Mouse (Mus musculus) brown adipose tissue, adult 24 weeks (tissue): ENCODE data around the gene Hrc. TPM values are rescaled to one million over a fixed set of nuclear protein-coding genes. Genes with fewer than 3 reads are reported as not detected.

Source experiments
- H3K27ac ChIP-seq: fragments of 200-500 bp; replicated peaks from 2 replicates; pipeline ENCODE4 v1.5.1; 2012; ENCODE audit warnings: low read depth, mild to moderate bottlenecking, low read length
- H3K4me1 ChIP-seq: fragments of 200-500 bp; 2 replicates; pipeline ENCODE4 v1.6.1; 2012; ENCODE audit warnings: low read length, mixed read lengths; ENCODE audit not compliant: control insufficient read depth, insufficient read depth, insufficient read length
- H3K4me3 ChIP-seq: fragments of 200-500 bp; 2 replicates; pipeline ENCODE4 v1.5.1; 2012; ENCODE audit warnings: low read depth, mild to moderate bottlenecking, low read length, moderate library complexity; ENCODE audit not compliant: insufficient read depth
- polyA plus RNA-seq: library from polyadenylated mRNA; stranded (reverse); fragments of >200 nt; gene quantifications from 2 replicates; pipeline ENCODE4 v1.2.4, GENCODE M21; 2012; ENCODE audit not compliant: missing spikeins, insufficient read depth, insufficient read length

Gene Hrc
- polyA plus RNA-seq, 1 experiment: 8.1 TPM

GRCm38 (mm10) chr7:45367020-45367880 is 32.2 kb downstream of the Hrc start:
- peaks cover 4% of the 10 kb centered on the region; the same call in 1 of the 2 replicates for H3K4me1 ChIP-seq
- H3K4me3 ChIP-seq: peak overlapping the region; percentile 85
- no peak overlapping the region for H3K27ac ChIP-seq

DNA sequence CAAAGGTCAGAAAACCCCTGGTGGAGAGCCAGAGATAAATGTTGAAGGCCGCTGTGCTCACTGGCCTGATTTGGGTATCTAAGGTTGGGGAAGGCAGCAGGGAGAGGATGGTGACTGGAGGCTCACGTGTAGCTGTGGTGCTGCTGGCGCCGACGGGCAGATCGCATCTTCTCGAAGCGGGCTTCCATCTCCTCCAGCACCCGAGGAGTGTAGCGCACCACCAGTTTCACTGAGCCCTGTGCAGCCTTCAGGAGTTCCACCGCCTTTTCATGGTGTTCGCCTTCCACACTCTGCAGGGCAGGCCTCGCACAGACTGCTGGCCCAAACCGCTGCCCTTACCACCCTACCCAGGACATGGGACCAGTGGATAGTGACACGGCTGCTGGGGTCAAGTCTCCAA is 33.1 kb downstream of the Hrc start:
- Histone ChIP-seq H3K27ac (no peak overlapping the region), H3K4me3 (no peak overlapping the region), H3K4me1 (peaks cover 4% of the 10 kb centered on the region; the same call in 1 of the 2 replicates)

DNA sequence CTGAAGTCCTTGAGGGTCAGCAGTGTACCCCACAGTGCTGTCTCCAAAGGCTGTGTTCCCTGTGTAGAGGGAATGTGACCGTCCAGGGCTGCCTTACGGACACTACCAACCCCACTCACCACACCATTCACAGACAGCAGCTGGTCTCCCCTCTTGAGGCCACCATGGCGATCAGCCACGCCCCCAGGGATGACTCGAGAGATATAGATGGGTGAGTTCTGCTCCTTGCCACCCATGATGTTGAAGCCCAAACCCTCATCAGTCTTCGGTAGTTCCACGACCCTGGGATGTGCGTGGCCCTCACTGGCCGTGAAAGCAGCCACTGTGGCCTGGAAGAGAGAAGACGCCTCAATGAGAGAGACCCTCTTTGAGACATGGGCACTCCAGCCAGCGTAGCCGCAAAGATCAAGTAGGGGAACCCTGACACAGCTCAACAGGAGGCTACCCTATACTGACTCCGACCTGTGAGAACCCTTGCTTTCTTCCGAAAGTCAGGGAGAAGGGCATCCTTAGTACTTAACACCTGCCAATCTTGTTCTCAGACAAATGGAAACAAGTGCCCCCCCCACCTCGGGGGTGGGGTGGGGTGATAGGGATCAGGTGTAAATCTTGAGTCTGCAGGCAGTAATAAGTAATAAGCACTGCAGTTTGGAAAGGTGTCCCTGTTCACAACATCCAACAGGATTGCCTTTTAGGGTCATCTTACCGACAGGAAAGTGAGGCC is 34.1 kb downstream of the Hrc start:
- Histone ChIP-seq H3K4me1 (peaks cover 4% of the 10 kb centered on the region; the same call in 1 of the 2 replicates), H3K27ac (no peak overlapping the region), H3K4me3 (no peak overlapping the region)

- Histone ChIP-seq H3K4me3 (peak overlapping the region; percentile 56), H3K27ac (no peak overlapping the region), H3K4me1 (peaks cover 4% of the 10 kb centered on the region; the same call in 1 of the 2 replicates)
Measured at GRCm38 (mm10) chr7:45369836-45370474, 34.9 kb downstream of the Hrc start.

DNA sequence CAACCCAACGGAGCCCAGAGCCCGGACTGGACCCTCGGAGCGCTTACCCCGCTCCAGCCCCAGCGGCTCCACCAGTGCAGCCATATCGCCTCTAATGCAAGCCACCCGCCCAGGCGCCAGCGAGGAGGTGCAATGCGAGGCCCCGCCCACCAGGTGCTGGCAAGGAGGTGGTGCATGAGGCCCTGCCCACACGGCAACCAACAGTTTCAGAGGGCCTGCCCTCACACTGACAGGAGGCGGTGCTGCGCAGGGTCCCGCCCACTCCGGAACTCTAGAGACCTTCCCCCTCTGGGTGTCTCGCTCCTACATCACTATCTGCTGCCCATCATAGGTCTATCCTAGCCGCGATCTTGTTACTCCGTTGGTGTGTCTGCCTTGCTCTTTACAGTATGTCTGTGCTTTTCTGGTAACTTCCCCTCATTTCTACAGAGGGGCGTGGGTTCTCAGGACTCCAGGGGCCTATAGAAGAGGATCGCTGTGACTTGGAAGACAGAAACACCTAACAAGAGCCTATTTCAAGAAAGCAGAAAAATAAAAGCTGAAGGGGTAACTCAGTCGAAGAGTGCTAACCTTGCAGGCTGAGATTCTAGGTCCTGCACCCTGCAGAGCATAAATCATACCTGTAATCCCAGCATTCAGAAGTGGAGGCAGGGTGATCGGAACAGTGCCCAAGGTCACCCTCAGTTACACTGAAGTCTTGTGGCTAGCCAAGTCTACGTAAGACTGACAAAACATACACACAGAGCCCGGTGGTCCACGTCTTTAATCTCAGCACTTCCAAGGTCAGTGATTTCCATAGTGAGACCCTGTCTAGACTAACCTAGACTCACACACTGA is 35.6 kb downstream of the Hrc start, which contains the start of gene Lin7b:
TSS of gene Lin7b (minus strand) at position 109 of the 837 bp plus-strand sequence.
- Histone ChIP-seq H3K4me1 (peaks cover 4% of the 10 kb centered on the region; the same call in 1 of the 2 replicates), H3K4me3 (peak within 1 kb of the TSS; percentile 56), H3K27ac (no peak within 1 kb of the TSS)

- no peak overlapping the region for H3K4me3 ChIP-seq
- no peaks in the 10 kb centered on the region for H3K4me1 ChIP-seq
Measured at GRCm38 (mm10) chr7:45372371-45372770, 37.3 kb downstream of the Hrc start.

DNA sequence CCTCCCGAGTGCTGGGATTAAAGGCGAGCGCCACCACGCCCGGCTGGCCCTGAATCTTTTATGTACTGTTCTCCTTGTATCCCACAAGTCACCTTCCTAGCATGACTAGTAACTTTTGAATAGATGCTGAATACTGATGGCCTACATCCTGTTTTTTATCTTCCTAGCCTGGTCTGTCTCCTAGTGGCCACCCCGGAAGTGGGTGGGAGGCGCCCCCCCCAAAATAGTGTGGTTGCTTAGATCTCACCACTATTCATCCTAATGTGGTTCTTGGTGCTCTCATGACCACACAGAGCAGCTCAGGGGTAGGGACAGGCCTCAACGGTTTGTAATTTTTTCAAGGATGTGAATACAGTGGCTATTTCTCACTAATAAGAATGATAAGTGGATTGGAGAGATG is 39.5 kb downstream of the Hrc start:
- Histone ChIP-seq H3K4me1 (no peaks in the 10 kb centered on the region), H3K4me3 (no peak overlapping the region), H3K27ac (no peak overlapping the region)

More at GRCm38 (mm10) chr7:45372371-45372770, 37.3 kb downstream of the Hrc start:
- no peak overlapping the region for H3K27ac ChIP-seq

DNA sequence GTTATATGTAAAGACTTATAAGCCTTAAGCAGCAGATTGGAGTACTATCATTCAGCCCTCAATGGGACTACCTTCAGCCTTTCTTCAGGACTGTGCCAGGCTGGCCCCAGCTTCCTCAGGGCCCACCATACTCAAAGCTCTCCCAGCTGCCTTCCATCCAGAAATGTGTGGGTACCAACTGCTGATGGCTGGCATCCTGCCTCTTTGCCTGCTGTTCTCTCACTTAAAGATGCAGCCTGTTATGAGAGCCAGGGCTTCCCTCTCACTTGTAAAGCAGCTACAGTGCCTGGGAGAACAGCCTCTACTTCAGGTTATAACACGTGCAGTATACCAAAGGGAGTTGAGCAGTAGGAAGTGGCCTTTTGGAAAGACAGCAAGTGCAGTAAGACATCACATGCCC is 41.0 kb downstream of the Hrc start:
- H3K27ac ChIP-seq: no peak overlapping the region
- no peaks in the 10 kb centered on the region for H3K4me1 ChIP-seq
- H3K4me3 ChIP-seq: no peak overlapping the region

- H3K4me3 ChIP-seq: no peak overlapping the region
- no peaks in the 10 kb centered on the region for H3K4me1 ChIP-seq
- H3K27ac ChIP-seq: no peak overlapping the region
Measured at GRCm38 (mm10) chr7:45386077-45386476, 51.0 kb downstream of the Hrc start.

Other genes starting within 250 kb of the Hrc start
- 12.7 and 16.4 TPM in 2 replicates for gene Rcn3, start 243.1 kb upstream of the Hrc start, polyA plus RNA-seq
- gene Fcgrt, start 231.4 kb upstream of the Hrc start, polyA plus RNA-seq: 167 and 170 TPM in 2 replicates
- gene Rps11, start 210.9 kb upstream of the Hrc start, polyA plus RNA-seq: 1,258 and 1,344 TPM in 2 replicates
- 1,142 and 1,278 TPM in 2 replicates for gene Rpl13a, start 206.5 kb upstream of the Hrc start, polyA plus RNA-seq
- not detected in 2 replicates for gene Gm45713, start 199.1 kb upstream of the Hrc start, polyA plus RNA-seq
- gene Flt3l, start 198.9 kb upstream of the Hrc start, polyA plus RNA-seq: 5.9 and 6.8 TPM in 2 replicates
- 50.5 and 66.3 TPM in 2 replicates for gene Pih1d1, start 181.0 kb upstream of the Hrc start, polyA plus RNA-seq
- 28.0 and 30.9 TPM in 2 replicates for gene Aldh16a1, start 180.7 kb upstream of the Hrc start, polyA plus RNA-seq
- gene Slc17a7, start 171.3 kb upstream of the Hrc start, polyA plus RNA-seq: not detected in 2 replicates
- not detected in 2 replicates for gene Gfy, start 155.7 kb upstream of the Hrc start, polyA plus RNA-seq
- not detected in 2 replicates for gene Pth2, start 154.3 kb upstream of the Hrc start, polyA plus RNA-seq
- not detected in 2 replicates for gene Ccdc155, start 130.4 kb upstream of the Hrc start, polyA plus RNA-seq
- not detected in 2 replicates for gene Dkkl1, start 123.1 kb upstream of the Hrc start, polyA plus RNA-seq
- 3.2 and 4.9 TPM in 2 replicates for gene Tead2, start 119.5 kb upstream of the Hrc start, polyA plus RNA-seq
- 4.1 and 4.5 TPM in 2 replicates for gene Cd37, start 96.2 kb upstream of the Hrc start, polyA plus RNA-seq
- gene Slc6a16, start 94.2 kb upstream of the Hrc start, polyA plus RNA-seq: not detected in 2 replicates
- gene Slc6a21, start 57.8 kb upstream of the Hrc start, polyA plus RNA-seq: not detected in 2 replicates
- 4.0 and 5.0 TPM in 2 replicates for gene Trpm4, start 1.5 kb upstream of the Hrc start, polyA plus RNA-seq
- gene Ppfia3, start 31.7 kb downstream of the Hrc start, polyA plus RNA-seq: not detected in 2 replicates
- gene Lin7b, start 35.3 kb downstream of the Hrc start, polyA plus RNA-seq: not detected in 2 replicates
- 69.0 and 82.7 TPM in 2 replicates for gene Snrnp70, start 60.5 kb downstream of the Hrc start, polyA plus RNA-seq
- gene Kcna7, start 70.4 kb downstream of the Hrc start, polyA plus RNA-seq: 1.0 TPM in 1 of 2 replicates, not detected in the other
- gene Ntf5, start 78.4 kb downstream of the Hrc start, polyA plus RNA-seq: not detected in 2 replicates
- gene Lhb, start 85.5 kb downstream of the Hrc start, polyA plus RNA-seq: not detected in 2 replicates
- 90.6 and 112 TPM in 2 replicates for gene Gys1, start 99.6 kb downstream of the Hrc start, polyA plus RNA-seq
- gene Ruvbl2, start 102.8 kb downstream of the Hrc start, polyA plus RNA-seq: 75.4 and 79.6 TPM in 2 replicates
- 1,179 and 1,214 TPM in 2 replicates for gene Ftl1, start 124.6 kb downstream of the Hrc start, polyA plus RNA-seq
- 20.1 and 26.9 TPM in 2 replicates for gene Bax, start 131.6 kb downstream of the Hrc start, polyA plus RNA-seq
- not detected in 2 replicates for gene Tulp2, start 146.6 kb downstream of the Hrc start, polyA plus RNA-seq
- 6.9 TPM in 1 of 2 replicates, not detected in the other for gene Gm45808, start 151.5 kb downstream of the Hrc start, polyA plus RNA-seq
- gene Dhdh, start 153.5 kb downstream of the Hrc start, polyA plus RNA-seq: 145 and 190 TPM in 2 replicates
- gene Nucb1, start 175.1 kb downstream of the Hrc start, polyA plus RNA-seq: 78.6 and 108 TPM in 2 replicates
- 12.6 and 24.6 TPM in 2 replicates for gene Ppp1r15a, start 191.0 kb downstream of the Hrc start, polyA plus RNA-seq
- 1.9 and 3.3 TPM in 2 replicates for gene Plekha4, start 191.0 kb downstream of the Hrc start, polyA plus RNA-seq
- not detected in 2 replicates for gene Hsd17b14, start 219.6 kb downstream of the Hrc start, polyA plus RNA-seq
- 82.0 and 135 TPM in 2 replicates for gene Bcat2, start 234.9 kb downstream of the Hrc start, polyA plus RNA-seq